Mouse (Mus musculus) right cerebral cortex, postnatal 36 days (tissue): ENCODE measurements around the gene Eef1akmt2.

Experiments
- DNase-seq, 2 experiments: peaks; one replicate each; pipeline ENCODE4 v3.0.0; 2022; ENCODE audit warnings: low spot score in 2 of 2, mixed read lengths in 1 of 2

The Eef1akmt2 gene

GRCm38 (mm10) chr7:132810879-132811278 is 41.6 kb downstream of the Eef1akmt2 start:
- peak; percentile 80 to 86 for DNase-seq

- DNase-seq, result peak in 1 of 2 experiments; percentile 69
Measured at GRCm38 (mm10) chr7:132810368-132810767, 42.1 kb downstream of the Eef1akmt2 start.

GRCm38 (mm10) chr7:132809721-132810120 is 42.8 kb downstream of the Eef1akmt2 start:
- DNase-seq, result no peak

GRCm38 (mm10) chr7:132808841-132809682 is 43.4 kb downstream of the Eef1akmt2 start:
- no peak for DNase-seq

- no peak for DNase-seq
Measured at GRCm38 (mm10) chr7:132808051-132808796, 44.2 kb downstream of the Eef1akmt2 start.

- DNase-seq, result peak in 1 of 2 experiments; percentile 75
Measured at GRCm38 (mm10) chr7:132806926-132807857, 45.3 kb downstream of the Eef1akmt2 start.

GRCm38 (mm10) chr7:132806286-132806685 is 46.2 kb downstream of the Eef1akmt2 start:
- DNase-seq, result no peak

GRCm38 (mm10) chr7:132804951-132805350 is 47.5 kb downstream of the Eef1akmt2 start:
- no peak for DNase-seq

GRCm38 (mm10) chr7:132804461-132804860 is 48.0 kb downstream of the Eef1akmt2 start:
- no peak for DNase-seq

- DNase-seq, result no peak
Measured at GRCm38 (mm10) chr7:132803962-132804361, 48.5 kb downstream of the Eef1akmt2 start.

GRCm38 (mm10) chr7:132803336-132803735 is 49.1 kb downstream of the Eef1akmt2 start:
- DNase-seq, result no peak

GRCm38 (mm10) chr7:132802691-132803090 is 49.8 kb downstream of the Eef1akmt2 start:
- DNase-seq, result no peak

- no peak for DNase-seq
Measured at GRCm38 (mm10) chr7:132802066-132802465, 50.4 kb downstream of the Eef1akmt2 start.

GRCm38 (mm10) chr7:132801509-132801908 is 51.0 kb downstream of the Eef1akmt2 start:
- DNase-seq, result no peak

GRCm38 (mm10) chr7:132800868-132801267 is 51.6 kb downstream of the Eef1akmt2 start:
- no peak for DNase-seq

- DNase-seq, result no peak
Measured at GRCm38 (mm10) chr7:132799119-132800016, 53.1 kb downstream of the Eef1akmt2 start.

GRCm38 (mm10) chr7:132795141-132795540 is 57.3 kb downstream of the Eef1akmt2 start:
- no peak for DNase-seq

- DNase-seq, result no peak
Measured at GRCm38 (mm10) chr7:132793467-132793866, 59.0 kb downstream of the Eef1akmt2 start.

- no peak for DNase-seq
Measured at GRCm38 (mm10) chr7:132790447-132791219, 61.8 kb downstream of the Eef1akmt2 start.

- peak; percentile 87 to 94 for DNase-seq
Measured at GRCm38 (mm10) chr7:132788826-132789225, 63.6 kb downstream of the Eef1akmt2 start.
